Mouse (Mus musculus) naive thymus-derived CD4-positive, alpha-beta T cell, adult 2 months (primary cell): Measurements from ENCODE around the gene Olfr1396.
"Not testable (repeated sequence)": the region's sequence is repeated elsewhere in the genome, so short reads cannot be mapped to it uniquely, and the experiment has no call there.

Source experiments
- DNase-seq: peaks from one replicate; pipeline ENCODE4 v3.0.0-alpha.2; 2011; ENCODE audit warnings: low read depth

Gene Olfr1396

DNA sequence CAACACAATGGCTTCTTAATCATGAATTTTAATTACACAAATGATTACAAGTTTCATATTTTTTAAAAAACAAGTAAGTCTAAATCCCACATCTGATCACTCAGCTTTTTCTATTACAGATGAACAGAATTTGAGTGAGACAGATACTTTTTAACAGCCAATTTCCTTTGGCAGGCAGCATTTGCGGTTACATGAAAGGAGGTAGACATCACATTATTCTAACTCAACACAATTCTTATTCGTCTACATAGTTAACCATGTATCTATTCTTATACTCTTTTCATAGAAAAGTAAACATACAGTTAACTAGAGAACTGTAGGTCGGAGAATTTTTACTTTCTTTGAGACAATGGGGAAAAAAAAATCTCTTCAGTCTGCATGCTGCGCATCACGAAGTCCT, 24.1 kb downstream of the Olfr1396 start:
- peak; percentile 70 for DNase-seq

DNA sequence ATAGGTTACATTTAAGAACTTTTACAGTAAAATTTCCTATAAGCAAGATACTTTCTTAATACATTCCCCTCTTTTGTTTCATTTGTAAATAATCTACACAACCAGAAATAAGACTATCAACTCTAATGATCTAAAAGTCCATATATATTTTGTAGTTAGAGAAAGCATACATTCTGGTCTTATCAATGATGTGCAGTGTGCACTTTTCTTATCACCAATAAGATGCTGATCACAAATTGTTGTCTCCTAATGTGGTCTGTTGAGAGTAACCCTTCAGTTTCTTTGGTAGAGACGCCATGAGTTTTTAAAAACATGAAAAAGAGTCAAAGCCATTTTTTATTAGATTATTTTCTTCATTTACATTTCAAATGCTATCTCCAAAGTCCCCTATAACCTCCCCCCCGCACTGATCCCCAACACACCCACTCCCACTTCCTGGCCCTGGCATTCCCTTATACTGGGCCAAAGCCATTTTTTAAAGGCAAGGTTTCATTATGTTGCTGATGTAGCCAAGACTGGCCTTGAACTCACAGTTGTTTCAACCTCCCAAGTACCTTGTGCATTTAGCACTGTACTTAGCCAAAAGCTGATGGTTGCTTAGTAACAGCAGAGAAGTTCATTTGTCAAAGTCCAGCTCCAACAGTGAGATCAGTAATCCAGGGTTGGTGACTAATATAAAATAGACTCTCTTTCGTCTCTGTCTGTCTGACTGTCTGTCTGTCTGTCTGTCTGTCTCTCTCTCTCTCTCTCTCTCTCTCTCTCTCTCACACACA, 24.8 kb downstream of the Olfr1396 start:
- DNase-seq = peak; percentile 59

- peak; percentile 58 for DNase-seq
These were observed 25.6 kb downstream of the Olfr1396 start for GRCm38 (mm10) chr11:49088990-49089652.

DNA sequence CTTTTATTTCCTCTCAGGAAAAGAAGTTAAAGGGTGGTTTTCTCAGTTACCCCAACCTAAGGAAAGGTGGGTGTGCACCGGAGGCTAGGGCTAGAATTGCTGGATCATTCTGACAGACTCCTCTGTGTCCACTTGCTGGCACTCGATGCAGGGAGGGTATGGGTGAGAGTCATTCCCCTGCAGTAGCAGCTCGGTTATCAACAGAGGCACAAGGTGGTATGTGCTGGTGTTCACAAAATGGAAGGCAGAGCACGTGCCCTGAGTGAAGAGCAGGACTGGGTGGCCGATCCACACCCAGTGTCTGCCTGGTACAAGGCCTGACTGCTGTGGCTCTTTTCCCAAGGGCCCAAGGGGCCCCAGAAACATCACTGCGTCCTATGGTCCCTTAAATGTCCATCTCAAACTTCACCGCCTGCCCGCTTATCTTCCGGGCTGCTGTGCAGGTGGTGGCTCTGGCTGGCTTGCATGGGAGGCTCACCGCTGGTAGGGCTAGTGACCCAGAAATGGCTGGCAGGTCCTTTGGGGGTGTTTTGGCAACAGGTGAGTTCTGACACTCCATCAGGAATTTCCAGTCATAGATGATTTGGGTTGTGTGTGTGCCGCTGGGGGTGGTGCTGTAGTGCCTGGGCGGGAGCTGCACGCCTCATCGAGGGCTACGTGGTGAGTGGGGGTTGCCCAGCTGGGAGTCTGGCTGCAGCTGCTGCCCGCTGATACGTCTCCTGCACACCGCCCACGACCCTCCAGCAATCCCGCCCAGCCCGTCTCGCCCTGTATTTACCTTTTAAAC, 26.7 kb downstream of the Olfr1396 start:
- peak; percentile 63 for DNase-seq

DNA sequence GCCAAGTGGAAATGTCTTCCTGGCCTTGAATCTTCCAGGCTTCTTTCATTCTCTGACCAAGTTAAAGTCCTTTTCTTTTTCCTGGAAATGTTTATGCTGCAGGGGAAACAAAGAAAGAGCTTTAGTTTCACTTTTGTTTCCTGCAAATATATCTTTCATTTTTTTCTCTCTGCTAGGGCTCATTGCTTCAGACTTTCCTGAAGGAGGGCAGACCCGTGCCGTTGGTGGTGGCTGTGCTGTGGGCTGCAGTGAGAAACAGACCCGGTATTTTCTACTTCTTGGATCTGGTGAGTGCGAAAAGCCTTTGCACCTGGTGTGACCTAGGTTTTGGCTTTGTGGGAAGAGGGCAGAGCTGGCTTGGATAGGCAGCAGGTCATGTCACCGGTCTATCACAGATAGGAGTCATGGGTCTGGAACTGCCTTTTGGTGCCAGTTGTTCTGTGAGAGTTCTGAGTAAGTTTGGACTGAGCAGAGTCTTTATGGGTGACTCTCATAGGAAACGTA, 27.8 kb downstream of the Olfr1396 start:
- peak; percentile 67 for DNase-seq

DNA sequence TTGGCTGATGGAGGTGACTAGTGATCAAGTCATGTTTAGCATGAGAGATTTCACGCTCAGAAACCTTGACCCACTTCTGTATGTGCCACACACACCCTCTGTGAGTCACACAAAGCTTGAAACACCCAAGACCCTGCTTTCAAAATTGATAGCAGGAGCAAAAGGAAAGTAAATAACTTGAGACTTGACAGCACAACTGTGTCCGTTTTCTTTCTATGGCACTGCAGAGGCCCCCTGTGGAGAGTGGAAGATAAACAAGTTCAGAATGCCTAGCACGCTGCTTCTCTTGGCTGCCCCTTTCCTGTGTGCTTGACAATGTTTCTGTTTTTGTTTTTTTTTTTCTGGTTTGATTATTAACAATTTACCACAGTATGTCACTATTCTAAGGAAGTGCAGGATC, 29.8 kb downstream of the Olfr1396 start:
- DNase-seq = peak; percentile 79

DNA sequence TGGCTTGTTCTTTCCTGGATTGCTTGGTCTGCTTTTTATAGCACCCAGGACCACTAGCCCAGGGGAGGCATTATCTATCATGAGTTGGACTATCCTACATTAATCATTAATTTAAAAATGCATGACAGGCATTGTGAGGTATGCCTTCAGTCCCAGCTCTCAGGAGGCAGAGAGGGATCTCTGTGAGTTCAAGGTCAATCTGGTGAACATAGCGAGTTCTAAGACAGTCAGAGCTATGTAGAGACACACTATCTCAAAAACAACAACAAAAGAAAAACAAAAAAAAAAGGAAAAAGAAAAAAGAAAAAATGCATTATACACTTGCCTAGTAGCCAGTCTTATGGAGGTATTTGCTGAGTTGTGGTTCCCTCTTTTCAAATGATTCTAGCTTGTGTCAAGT, 30.3 kb downstream of the Olfr1396 start:
- no peak for DNase-seq

- DNase-seq = peak; percentile 39
These were observed 30.9 kb downstream of the Olfr1396 start for GRCm38 (mm10) chr11:49083808-49084207.

- DNase-seq = peak; percentile 68
These were observed 31.5 kb downstream of the Olfr1396 start for GRCm38 (mm10) chr11:49083146-49083545.

- DNase-seq = no peak
These were observed 32.8 kb downstream of the Olfr1396 start for GRCm38 (mm10) chr11:49081886-49082285.

DNA sequence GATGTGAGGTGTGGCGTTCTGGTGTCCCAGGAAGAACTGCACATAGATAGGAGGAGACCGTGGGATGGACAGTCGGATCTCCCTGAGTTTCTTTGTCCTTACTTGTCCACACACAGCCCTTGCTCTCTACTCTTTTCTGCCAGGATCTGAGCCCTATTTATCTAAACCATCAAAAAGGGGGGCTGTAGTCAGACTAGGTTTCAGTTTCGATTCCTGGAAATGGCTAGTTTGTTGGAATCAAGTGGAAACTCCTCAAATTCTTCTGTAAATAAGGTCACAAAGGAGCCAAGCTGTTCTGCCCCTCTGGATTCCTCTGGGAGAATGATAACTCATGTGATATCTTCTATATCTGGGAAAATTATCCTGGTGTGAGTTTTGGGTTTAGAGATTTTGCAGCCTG, 33.3 kb downstream of the Olfr1396 start:
- peak; percentile 63 for DNase-seq

DNA sequence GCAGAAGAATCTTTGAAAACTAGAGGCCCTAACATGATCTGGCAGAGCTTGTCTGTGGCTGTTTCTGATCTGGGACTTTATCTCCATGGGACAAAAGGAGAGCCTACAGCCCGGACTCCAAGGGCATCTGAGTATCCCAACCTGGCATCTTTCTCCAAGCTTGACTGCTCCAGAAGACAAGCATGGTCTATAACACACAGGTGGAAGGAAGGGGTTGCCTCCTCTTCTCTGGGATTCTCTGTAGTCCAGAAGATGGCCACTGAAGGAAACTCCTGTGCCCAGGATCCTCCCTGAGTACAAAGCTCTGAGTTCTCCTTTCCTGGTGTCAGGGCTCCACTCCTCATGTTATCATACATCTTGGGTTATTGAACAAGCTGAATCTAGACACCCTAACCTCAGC, 34.0 kb downstream of the Olfr1396 start:
- no peak for DNase-seq

GRCm38 (mm10) chr11:49078719-49079118, 36.0 kb downstream of the Olfr1396 start:
- DNase-seq = no peak

DNA sequence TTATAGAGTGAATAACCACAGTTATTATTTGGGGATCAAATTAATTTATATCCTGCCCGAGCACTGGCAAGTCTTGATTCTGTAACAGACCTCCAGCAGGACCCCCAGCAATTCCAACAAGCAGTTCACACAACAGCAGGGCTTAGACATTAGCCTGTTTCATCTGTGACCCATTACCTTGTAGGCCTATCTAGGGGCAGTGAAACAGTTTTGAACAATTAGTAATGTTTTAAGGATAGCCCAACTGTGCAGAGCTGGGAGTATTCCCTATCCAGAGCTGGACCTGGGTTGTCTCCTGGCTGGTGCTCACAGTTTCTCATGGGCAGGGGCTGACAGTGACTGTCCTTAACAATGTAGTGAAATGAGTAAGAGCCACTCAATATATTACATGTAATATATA, 37.7 kb downstream of the Olfr1396 start:
- DNase-seq = no peak

GRCm38 (mm10) chr11:49076001-49076757, 38.5 kb downstream of the Olfr1396 start, which contains the start of gene Ifi47:
Gene Ifi47, plus strand, starts transcription at chr11:49076587.
- DNase-seq = peak; percentile 31

- no peak for DNase-seq
These were observed 46.3 kb downstream of the Olfr1396 start for GRCm38 (mm10) chr11:49068358-49068757.

DNA sequence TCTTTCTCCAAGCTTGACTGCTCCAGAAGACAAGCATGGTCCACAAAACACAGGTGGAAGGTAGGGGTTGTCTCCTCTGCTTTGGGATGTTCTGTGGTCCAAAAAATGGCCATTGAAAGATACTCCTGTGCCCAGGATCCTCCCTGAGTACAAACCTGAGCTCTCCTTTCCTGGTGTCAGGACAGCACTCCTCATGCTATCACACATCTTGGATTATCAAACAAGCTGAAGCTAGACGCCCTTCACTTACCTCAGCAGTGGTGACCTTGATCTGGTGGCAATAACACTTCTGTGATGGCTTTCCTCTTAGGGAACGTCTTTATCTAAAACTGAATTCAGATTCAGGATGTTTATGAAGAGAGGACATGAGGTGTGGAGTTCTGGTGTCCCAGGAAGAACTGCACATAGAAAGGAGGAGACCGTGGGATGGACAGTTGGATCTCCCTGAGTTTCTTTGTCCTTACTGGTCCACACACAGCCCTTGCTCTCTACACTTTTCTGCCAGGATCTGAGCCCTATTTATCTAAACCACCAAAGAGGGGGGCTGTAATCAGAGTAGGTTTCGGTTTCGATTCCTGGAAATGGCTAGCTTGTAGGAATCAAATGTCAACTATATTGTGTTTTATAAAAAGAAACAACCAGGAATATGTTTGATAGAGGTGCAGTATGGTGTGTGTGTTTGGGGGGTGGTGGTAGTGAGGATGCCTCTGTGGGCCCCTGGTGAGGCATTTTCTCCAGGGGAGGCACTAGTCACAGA, 50.8 kb downstream of the Olfr1396 start, which contains the start of gene Tgtp2:
Gene Tgtp2, minus strand, starts transcription at position 494 of the 757 bp plus-strand sequence.
- DNase-seq = peak; percentile 76

GRCm38 (mm10) chr11:49061865-49062264, 52.8 kb downstream of the Olfr1396 start:
- peak; percentile 42 for DNase-seq

- DNase-seq = not testable (repeated sequence)
These were observed 54.6 kb downstream of the Olfr1396 start for GRCm38 (mm10) chr11:49060061-49060460.
